Mouse (Mus musculus): Measurements from ENCODE around the gene Mboat7. TPM values are rescaled to one million over a fixed set of nuclear protein-coding genes. Genes with fewer than 3 reads are reported as not detected.

The Mboat7 gene
- polyA plus RNA-seq, 1 experiment from 2014 or later = 63.7 TPM

DNA sequence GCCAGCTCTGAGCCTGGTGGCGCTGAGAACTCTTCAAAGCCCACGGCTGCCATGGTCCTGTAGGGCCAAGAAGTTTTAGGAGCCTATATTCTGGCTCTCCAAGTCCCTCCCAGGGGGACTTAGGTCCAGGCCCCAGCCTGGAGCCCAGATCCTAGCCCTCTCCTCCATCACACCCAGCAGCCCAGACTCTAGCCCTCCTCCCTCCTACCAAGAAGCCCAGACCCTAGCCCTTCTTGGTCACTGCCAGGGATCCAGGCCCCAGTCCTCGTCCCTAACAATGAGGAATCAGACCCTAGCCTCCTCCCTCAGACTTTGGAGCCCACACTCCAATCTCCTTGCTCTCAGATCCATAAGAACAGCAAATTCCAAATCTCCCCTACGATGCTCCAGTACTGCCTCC, 64.3 kb downstream of the Mboat7 start:
- no peak for ATAC-seq (ENCODE audit: insufficient number of reproducible peaks, insufficient read depth, low FRiP score, low TSS enrichment, low read depth)
- no peaks in the 10 kb centered on the region for H3K9me3 ChIP-seq
- H3K4me1 ChIP-seq = peaks cover 25% of the 10 kb centered on the region
- H3K27me3 ChIP-seq = no peaks in the 10 kb centered on the region
- WGBS = 39% methylated on average over 4 of the region's 4 CpGs
- peaks cover 36% of the 10 kb centered on the region for H3K36me3 ChIP-seq
- H3K27ac ChIP-seq = peak overlapping the region; percentile 84; the same call in 1 of the 2 replicates
- H3K4me2 ChIP-seq = peak overlapping the region; percentile 99
- peak overlapping the region; percentile 75 for H3K4me3 ChIP-seq
- peak overlapping the region; percentile 87 for H3K9ac ChIP-seq

Small RNAs within 50 kb of the gene (microRNA-seq; reads per million reads assigned to microRNA genes)
- gene Mir3572 = 2.6 reads per million, percentile 9 among the genes with 10 or more reads in this experiment

Other genes with a start within 250 kb of the Mboat7 start
- gene Tarm1, start 190.9 kb downstream of the Mboat7 start, polyA plus RNA-seq (2015; fragmentation: Nextera tagmentation; extraction: Ambion mirVana) = not detected in 2 replicates
- gene Oscar, start 77.4 kb downstream of the Mboat7 start, polyA plus RNA-seq (2015; fragmentation: Nextera tagmentation; extraction: Ambion mirVana) = 0.33 and 0.37 TPM in 2 replicates
- 427 and 457 TPM in 2 replicates for gene Ndufa3, start 76.2 kb downstream of the Mboat7 start, polyA plus RNA-seq (2015; fragmentation: Nextera tagmentation; extraction: Ambion mirVana)
- 29.6 and 31.2 TPM in 2 replicates for gene Tfpt, start 63.6 kb downstream of the Mboat7 start, polyA plus RNA-seq (2015; fragmentation: Nextera tagmentation; extraction: Ambion mirVana)
- 114 and 122 TPM in 2 replicates for gene Prpf31, start 63.5 kb downstream of the Mboat7 start, polyA plus RNA-seq (2015; fragmentation: Nextera tagmentation; extraction: Ambion mirVana)
- gene Cnot3, start 48.3 kb downstream of the Mboat7 start, polyA plus RNA-seq (2015; fragmentation: Nextera tagmentation; extraction: Ambion mirVana) = 65.6 and 66.0 TPM in 2 replicates
- gene Leng1, start 27.7 kb downstream of the Mboat7 start, polyA plus RNA-seq (2015; fragmentation: Nextera tagmentation; extraction: Ambion mirVana) = 20.0 and 20.6 TPM in 2 replicates
- 6.2 and 10.3 TPM in 2 replicates for gene Tmc4, start 16.0 kb downstream of the Mboat7 start, polyA plus RNA-seq (2015; fragmentation: Nextera tagmentation; extraction: Ambion mirVana)
- gene Tsen34, start 660 bp downstream of the Mboat7 start, polyA plus RNA-seq (2015; fragmentation: Nextera tagmentation; extraction: Ambion mirVana) = 275 and 301 TPM in 2 replicates
- gene Rps9, start 10.5 kb upstream of the Mboat7 start, polyA plus RNA-seq (2015; fragmentation: Nextera tagmentation; extraction: Ambion mirVana) = 1,711 and 1,735 TPM in 2 replicates
- 0.17 and 0.33 TPM in 2 replicates for gene Pirb, start 26.9 kb upstream of the Mboat7 start, polyA plus RNA-seq (2015; fragmentation: Nextera tagmentation; extraction: Ambion mirVana)
- not detected in 2 replicates for gene Gm15448, start 132.2 kb upstream of the Mboat7 start, polyA plus RNA-seq (2015; fragmentation: Nextera tagmentation; extraction: Ambion mirVana)
- 0.15 and 0.17 TPM in 2 replicates for gene Pira2, start 151.5 kb upstream of the Mboat7 start, polyA plus RNA-seq (2015; fragmentation: Nextera tagmentation; extraction: Ambion mirVana)
- not detected in 2 replicates for gene Gm14548, start 204.6 kb upstream of the Mboat7 start, polyA plus RNA-seq (2015; fragmentation: Nextera tagmentation; extraction: Ambion mirVana)
- gene Lilra6, start 222.0 kb upstream of the Mboat7 start, polyA plus RNA-seq (2015; fragmentation: Nextera tagmentation; extraction: Ambion mirVana) = not detected in 2 replicates

All from embryonic facial prominence, embryonic 13.5 days (tissue).